Mouse (Mus musculus): ENCODE results near the gene Ufl1. TPM values are rescaled to one million over a fixed set of nuclear protein-coding genes. Genes with fewer than 3 reads are reported as not detected.

Gene Ufl1
- total RNA-seq, 2 experiments from 2014 or later = 27.9 to 28.6 TPM

GRCm38 (mm10) chr4:25232546-25232945 is 49.1 kb downstream of the Ufl1 start:
- DNase-seq (ENCODE audit: extremely low spot score in 1 of 2, low spot score in 2 of 2) = no peak
- Histone ChIP-seq H3K4me3 (no peak overlapping the region), H3K27ac (no peak overlapping the region)
- intact Hi-C loops (cut with DNase I) = no loop called here
- TF ChIP-seq CTCF (IDR thresholded peaks at IDR 0.05) = no peak

GRCm38 (mm10) chr4:25227527-25227926 is 54.1 kb downstream of the Ufl1 start:
- TF ChIP-seq CTCF (IDR thresholded peaks at IDR 0.05) = no peak
- intact Hi-C loops (cut with DNase I) = no loop called here
- H3K27ac ChIP-seq = no peak overlapping the region
- H3K4me3 ChIP-seq = no peak overlapping the region
- no peak for DNase-seq (ENCODE audit: extremely low spot score in 1 of 2, low spot score in 2 of 2)

DNA sequence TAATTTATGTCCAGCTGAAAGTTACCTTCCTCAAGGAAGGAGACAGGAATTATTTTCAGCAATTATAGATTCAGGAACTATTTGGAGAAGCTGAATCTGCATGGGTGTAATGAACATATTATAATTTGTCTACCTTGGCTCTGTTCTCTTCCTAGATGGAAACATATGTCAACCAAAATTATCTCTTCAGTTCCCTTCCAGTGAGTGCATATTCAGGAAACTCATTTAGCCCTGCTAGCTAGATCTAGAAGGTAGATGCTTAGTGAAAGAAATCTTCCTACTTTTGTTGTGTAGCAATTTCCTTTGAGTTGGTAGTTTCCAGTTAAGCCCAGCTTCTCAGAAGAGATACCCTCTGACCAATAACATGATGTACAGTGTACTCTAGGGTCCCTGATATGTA is 59.7 kb downstream of the Ufl1 start:
- DNase-seq (ENCODE audit: extremely low spot score in 1 of 2, low spot score in 2 of 2) = no peak
- Histone ChIP-seq H3K4me3 (no peak overlapping the region), H3K27ac (no peak overlapping the region)
- TF ChIP-seq CTCF (IDR thresholded peaks at IDR 0.05) = no peak
- intact Hi-C loops (cut with DNase I) = no loop called here

DNA sequence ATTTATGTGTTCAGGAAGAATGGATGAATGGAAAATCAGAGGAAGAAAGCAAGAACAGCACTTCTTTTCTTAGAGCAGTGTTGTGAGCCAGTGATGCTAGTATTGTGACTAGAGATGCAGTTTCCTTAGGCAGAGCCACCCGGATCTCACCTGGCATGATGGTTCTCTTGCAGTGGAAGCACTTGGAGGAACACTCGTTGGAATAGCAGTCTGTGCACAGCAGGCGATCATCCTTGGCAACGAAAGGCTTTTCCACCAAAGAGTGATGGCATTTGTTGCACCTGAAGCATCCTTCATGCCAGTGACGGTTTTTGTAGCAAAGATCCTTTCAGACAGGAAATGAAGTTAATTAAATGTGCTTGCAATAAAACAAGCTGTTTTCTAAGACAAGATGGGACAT is 68.2 kb downstream of the Ufl1 start:
- Histone ChIP-seq H3K27ac (no peak overlapping the region), H3K4me3 (no peak overlapping the region)
- no peak for DNase-seq (ENCODE audit: extremely low spot score in 1 of 2, low spot score in 2 of 2)
- intact Hi-C loops (cut with DNase I) = no loop called here
- no peak for TF ChIP-seq CTCF (IDR thresholded peaks at IDR 0.05)

DNA sequence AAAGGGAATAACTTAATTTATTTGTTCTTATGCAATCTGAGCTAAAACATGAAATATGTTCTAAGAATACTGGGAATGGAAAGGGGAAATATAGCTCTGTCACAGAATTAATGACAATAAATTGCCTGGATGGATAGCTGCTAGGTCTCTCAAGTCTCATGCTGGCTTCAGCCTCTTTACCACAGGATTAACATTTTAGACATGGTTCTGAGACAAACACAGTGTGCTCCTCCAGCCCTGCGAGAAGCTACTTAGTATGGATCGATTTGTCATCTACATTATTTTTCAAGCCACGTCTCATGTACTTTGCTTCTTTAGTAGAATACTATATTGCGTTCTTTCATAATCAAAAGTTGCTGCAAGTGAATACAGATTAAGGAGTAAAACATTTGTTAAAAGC is 75.5 kb downstream of the Ufl1 start:
- Histone ChIP-seq H3K4me3 (no peak overlapping the region), H3K27ac (no peak overlapping the region)
- intact Hi-C loops (cut with DNase I) = no loop called here
- DNase-seq (ENCODE audit: extremely low spot score in 1 of 2, low spot score in 2 of 2) = no peak
- TF ChIP-seq CTCF (IDR thresholded peaks at IDR 0.05) = no peak

Other genes with a start within 250 kb of the Ufl1 start
- under 1 TPM; 0.52 to 0.96 TPM for gene Fhl5, start 38.9 kb downstream of the Ufl1 start, total RNA-seq (2021)